Mouse (Mus musculus): ENCODE measurements around the gene Supv3l1.
"Not testable (repeated sequence)": the region's sequence is repeated elsewhere in the genome, so short reads cannot be mapped to it uniquely, and the experiment has no call there.

Supv3l1 gene

DNA sequence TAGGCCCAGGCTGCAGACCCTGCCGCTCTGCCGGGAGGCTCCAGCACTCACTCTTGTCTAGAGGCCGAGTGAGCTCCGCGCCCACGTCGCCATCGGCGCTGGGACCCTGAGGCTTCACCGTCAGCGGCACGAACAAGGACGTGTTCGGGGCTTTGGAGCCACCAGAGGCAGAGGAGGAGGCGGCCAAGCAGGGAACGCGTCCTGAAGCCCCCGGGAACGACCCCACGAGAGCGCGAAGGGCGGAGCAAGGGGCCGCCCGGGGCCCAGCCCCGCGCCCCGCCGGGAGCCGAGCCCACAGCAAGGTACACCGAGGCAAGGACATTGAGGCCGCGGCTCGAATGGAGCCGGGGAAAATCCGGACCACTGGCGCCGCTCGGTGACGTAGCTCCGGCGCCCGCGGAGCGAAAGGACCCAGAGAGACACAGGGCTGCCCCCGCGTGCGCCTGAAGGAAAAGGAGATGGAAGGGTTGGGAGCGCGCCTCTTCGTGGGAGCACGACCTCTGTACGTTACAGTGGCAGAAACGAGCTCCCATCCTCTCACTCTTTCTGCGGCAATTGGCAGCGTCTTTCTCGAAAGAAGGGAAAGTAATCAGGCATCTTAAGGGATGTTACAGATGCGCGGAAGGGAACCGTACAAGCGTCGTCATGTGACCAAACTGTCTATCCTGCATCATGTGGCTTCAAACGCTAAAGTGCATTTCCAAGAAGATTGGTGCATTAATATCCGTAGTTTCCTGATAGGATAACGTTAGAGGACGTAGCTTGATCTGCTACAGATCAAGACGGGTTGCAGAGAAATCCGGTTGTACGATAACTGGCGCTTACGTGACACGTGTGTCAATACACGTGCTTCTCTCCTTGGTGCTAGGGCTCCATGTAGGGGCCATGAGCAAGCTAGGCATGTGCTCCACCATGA is at the start of gene Supv3l1, which contains the start of gene 4930507D05Rik:
TSS of gene Supv3l1 (minus strand) at position 375 of the 916 bp plus-strand sequence.
TSS of gene 4930507D05Rik (plus strand) at position 126 of the 916 bp plus-strand sequence.
- DNase-seq (ENCODE audit: low spot score) = peak; percentile 97

DNA sequence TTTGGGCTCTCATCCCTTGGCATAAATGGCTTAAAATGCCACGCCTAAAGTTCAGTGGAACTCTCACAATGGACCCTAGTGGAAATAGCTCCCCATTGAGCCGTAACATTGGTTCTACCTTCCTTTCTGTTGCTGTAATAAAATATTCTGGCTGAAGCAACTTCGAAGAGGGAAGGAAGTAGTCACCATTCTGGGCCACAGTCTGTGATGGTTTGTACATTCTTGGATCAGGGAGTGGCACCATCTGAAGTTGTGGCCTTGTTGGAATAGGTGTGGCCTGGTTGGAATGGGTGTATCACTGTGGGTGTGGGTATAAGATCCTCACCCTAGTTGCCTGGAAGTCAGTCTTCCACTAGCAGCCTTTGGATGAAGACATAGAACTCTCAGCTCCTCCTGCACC is 42.1 kb upstream of the Supv3l1 start:
- not testable (repeated sequence) for DNase-seq (ENCODE audit: low spot score)

DNA sequence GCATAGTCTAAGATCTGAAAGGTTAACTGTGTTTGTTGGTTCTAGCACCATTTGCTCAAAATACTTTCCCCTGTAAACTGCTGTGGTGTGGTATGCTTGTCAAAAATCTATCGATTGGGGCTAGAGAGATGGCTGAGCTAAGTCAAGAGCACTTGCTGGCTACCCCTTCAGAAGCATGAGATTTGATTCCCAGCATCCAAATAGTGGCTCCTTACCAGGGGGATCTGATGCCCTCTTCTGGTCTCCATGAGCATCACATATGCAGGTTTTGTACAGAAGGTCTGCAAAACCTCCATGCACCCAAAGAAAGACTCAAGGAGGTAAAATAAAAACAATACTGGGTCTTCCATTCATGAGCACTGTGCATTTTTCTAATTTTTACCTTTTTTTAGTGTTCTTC is 38.7 kb upstream of the Supv3l1 start:
- peak; percentile 49 for DNase-seq (ENCODE audit: low spot score)

DNA sequence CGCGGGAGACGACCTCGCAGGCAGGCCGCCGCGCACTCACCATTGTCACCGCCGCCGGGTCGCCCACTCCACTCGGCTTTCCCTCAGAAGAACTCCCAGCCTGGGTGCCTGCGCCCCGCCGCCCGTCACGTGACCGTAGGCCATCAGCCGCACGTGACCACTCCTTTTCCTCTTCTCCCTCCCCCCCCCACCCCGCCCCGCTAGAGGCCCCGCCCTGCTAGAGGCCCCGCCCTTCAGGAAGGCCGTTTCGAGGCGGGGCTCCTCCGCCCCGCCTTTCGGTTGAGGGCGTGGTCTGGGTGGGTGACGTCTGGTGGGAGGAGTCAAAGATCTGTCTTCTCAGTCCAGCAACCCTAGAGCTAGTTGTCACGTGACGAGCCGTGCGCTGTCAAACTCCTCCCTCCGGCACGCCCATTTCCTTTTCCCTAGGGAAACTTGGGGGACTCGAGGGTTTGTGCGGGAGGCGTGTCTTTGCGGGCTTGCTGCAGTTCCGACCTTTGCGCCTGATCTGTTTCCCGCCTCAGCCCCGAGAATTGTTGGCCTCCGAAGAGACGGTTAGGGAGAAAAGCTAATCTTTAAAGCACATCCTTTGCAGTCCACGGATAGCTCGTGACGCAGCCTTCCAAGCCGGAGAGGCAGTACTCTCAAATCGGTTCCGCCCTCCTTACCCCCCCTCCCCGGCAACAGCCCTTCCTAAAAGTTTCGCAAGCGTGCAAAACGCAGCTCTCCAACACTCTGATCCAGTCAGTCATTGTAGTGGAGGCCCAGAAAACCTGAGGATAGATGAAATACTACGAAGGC is 37.3 kb upstream of the Supv3l1 start, which contains the start of gene Vps26a:
TSS of gene Vps26a (minus strand) at position 188 of the 798 bp plus-strand sequence.
- peak; percentile 99 for DNase-seq (ENCODE audit: low spot score)

DNA sequence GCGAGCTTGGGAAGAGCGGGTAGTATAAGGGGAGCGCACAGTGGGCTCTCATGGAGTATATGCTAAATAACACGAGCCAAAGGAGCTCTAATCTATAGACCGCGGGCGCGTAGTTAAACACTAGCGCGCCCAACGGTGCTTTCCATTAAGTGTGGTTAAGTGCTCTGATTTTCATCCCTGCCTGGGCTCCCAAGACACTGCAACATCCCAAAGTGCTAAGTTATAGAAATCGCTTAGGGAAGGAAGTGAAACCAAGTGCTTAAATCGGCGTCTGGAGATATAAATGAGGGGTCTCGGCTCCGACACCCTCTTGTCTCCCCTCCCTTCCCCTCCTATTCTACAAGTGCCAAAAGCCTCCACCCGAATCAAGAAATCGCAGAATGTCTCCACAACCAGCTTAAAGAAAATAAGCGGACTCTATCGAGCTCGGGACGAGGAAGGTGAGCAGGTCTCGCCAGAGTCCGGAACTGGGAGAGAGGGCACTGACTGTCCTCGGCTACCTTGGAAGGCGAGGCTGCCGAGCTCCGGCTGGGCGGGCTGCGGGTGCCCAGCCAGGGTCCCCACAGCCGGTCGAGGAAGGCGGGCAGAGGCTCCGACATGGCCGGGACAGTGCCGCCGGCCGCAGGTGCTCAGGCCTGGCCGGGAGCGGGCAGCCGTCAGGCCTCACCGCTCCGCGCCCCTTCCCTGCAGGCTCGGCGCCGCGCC is 36.5 kb upstream of the Supv3l1 start:
- no peak for DNase-seq (ENCODE audit: low spot score)

DNA sequence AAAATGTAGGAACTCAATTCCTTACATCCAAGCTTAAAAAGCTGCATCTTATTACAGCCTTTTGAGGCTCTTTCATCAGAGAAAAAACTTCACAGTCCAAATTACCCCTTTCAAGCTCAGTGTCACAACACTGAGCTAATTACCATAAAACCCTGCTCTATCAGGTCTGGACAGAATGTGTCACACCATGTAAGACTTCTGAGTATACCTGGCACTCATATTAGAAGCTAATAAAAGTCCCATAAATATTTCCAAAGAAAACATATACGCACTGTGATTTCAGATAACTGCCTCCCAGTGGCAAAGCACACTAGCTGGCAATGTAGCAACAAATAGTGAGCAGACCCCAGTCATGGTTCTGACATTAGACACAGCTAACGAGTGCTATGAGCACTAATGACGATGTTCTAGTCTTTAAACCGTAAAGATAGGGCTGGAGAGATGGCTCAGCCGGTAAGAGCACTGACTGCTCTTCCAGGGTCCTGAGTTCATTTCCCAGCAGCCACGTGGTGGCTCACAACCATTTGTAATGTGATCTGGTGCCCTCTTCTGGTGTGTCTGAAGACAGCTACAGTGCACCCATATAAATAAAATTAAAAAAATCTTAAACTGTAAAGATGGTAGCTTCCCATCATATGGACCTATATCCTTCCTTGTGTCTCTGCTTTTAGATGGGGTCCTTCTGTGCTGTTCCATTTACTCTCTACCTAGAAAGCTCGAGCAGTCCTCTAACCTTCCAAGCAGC is 31.7 kb upstream of the Supv3l1 start:
- no peak for DNase-seq (ENCODE audit: low spot score)

DNA sequence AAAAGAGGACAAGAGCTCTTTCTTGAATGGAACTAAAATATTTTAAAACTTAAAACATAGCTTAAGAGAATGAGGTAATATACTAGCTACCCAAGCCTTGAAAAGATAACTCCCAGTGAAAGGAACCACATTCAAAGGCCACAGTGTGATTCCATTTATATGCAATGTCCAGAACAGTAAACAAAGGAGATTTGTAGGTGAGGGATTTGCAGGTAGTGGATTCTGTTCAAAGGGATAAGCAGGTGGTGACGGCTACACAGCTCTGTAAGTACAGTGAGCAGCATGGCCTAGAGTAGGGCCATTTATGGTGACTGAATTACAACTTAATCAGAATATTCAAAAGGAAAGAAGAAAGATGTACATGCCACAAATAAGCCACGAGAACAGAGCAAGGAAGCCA is 27.4 kb upstream of the Supv3l1 start:
- DNase-seq (ENCODE audit: low spot score) = no peak

DNA sequence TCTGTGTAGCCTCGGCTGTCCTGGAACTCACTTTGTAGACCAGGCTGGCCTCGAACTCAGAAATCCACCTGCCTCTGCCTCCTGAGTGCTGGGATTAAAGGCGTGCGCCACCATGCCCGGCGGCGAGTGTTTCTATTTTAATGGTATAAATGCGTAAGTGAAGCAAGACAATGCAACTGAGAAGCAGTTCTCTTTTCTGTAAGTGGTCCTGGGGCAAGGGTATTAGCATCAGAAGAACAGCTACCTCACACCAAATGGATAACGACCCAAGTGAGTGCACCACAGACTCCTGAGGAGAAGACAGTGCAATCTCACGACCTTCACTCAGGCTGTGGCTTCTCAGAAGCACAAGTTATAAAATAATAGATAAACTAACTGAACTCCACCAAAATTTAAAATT is 25.4 kb upstream of the Supv3l1 start:
- DNase-seq (ENCODE audit: low spot score) = no peak

DNA sequence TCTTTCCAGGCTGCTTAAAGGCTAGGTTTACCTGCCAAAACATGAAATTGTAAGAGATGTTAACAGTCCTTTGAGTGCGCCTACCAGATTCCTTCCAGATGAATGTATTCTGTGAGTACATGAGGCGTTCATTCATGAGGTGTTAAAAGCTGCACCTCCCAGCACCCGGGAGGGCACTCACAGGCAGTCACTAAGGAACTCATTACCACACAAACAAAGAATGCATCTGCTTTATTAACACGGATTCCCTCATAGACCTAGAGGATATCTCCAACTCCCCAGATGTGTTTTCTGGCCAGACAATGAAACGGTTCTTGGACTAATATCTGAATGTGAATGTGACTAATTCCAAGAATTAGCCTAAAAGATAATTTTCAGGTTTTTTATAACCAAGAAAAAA is 21.6 kb upstream of the Supv3l1 start:
- no peak for DNase-seq (ENCODE audit: low spot score)

DNA sequence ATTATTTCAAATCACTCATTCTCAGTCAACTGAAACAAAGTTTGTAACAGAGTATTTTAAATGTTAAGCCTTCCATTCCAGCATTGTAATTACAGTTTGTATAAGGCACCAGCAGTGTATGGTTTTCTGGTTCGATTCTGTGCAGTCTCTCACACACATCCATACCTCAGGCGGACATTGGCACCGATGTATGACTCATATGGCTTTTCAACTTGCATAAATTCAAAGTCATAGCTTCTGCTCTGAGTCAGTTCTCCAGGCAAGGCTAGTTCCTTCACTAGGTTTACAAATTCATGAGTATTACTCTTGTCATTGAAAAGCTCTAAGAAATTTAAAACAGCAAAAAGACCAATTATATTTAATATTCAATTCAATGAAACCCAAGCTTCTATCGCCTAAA is 20.2 kb upstream of the Supv3l1 start:
- DNase-seq (ENCODE audit: low spot score) = no peak

DNA sequence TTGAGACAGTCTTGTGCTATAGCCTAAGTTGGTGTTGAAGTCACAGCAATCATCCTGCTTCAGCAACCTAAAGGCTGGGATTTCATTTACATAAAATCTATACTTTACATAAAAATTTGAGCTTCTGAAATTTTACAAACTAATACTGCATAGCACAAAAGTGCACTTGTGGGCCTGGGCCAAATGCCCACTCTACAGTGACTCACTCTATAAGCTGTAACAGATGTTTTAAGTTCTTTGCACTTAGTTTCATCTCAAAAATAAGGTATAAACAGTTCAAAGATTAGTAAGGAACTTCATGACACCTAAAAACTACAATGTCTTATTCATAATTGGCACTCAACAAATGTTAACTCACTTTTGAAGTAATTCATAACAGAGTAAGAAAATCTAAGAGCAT is 11.8 kb upstream of the Supv3l1 start:
- DNase-seq (ENCODE audit: low spot score) = no peak

DNA sequence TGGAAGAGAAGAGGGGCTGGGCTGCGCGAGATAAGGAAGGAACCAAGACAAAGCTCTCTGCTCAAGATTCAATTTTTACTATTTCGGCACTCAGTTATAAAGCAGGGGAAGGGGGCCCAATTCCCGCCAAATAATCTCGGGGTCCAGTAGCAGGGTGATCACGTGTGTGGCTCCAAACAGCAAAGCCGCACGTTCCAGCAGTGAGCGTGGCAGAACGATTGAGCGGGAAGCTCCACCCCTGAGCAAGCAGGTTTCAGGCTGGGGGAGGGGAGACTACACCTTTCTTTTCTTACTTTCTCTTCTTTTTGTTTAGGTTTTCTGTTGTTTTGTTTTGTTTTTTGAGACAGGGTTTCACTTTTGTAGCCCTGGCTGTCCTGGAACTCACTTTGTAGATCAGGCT is 2.5 kb upstream of the Supv3l1 start:
- DNase-seq (ENCODE audit: low spot score) = not testable (repeated sequence)

DNA sequence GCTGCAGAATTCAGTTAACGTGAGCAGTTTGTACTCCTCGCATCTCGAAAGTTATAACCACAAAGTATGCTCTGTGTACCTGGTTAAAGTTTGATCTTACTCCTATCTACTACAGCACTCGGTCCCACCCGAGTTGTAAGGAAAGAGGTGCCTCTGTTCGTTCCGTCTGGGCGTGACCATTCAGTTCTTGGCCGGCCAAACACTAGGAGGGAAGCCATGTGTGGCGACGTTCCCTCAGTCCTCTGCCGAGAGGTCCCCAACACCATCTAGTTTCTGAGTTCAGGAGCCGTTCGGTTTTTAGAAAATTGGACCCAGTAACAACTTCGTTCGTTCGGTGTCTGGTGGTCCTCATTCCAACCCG is 722 bp upstream of the Supv3l1 start:
- DNase-seq (ENCODE audit: low spot score) = peak; percentile 49

DNA sequence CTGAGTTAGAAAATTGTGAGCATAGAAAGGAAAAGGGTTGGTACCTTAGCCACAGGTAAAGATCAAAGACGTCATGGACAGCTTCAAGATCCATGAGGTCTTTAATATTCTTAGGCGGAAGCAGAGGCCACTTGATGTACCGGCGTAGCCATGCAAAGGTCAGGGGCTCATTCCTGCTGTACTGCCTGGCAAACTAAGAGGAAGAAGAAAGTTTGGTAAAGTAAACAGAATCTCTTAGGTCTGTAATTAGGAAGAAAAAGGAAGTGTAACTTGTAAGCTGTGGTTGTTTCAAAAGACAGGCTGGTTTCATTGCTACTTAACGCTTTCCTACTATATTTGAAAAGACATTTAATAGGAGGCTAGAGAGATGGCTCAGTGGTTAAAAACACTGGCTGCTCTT is 19.1 kb downstream of the Supv3l1 start:
- DNase-seq (ENCODE audit: low spot score) = no peak

DNA sequence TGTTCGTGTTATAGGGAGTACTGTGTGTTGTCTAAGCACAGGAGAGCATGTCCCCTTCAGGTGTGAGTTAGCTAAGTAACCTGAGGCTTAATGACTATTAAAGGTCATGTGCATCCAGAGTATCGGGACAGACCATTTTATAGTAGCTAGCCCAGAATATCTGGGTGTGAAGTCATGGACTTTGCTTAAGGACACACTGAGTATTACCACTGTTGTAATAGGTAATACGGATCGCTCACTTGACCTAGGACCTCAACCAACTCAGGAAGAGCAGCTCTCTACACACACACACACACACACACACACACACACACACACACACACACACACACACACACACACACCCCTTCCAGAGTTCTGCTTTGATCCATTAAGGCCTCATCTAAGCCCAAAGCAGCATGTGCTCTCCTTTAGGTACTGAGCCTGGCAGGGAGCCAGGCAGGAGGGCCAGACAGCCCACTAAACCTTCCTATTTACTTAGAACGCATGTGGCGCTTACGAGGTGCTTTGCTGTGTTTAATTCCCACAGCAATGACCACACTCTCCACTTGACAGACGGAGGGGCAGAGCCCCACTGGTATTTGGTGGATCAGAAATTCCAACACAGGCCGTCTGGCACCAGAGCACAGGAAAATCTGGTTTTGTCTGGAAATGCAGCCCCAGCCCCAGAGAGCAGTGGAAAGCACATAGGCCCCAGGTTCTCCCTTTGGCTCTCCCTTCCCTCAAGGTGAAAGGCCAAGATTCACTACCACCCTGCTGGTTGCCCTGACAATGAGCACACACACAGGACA is 24.3 kb downstream of the Supv3l1 start:
- DNase-seq (ENCODE audit: low spot score) = no peak

DNA sequence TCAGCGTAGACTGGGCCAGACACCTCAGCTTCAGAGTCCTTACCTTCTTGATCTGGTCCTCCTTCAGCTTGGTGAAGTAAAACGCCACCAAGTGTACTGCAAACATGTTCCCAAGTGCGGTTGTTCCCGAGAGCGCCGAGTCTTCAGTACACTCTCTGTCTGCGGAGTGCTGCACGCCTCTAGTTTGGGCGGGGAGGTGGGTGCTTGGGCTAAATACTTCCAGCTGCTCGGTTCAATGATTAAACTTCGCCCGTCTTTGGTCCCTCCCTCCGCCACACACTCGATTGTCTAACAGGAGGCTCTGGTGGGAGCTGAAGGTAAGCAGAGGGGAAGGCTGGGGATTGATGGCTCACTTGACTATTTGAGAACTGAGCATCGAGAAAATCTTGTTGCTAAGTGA is 27.3 kb downstream of the Supv3l1 start, which contains the start of gene Hkdc1:
TSS of gene Hkdc1 (minus strand) at position 237 of the 400 bp plus-strand sequence.
- DNase-seq (ENCODE audit: low spot score) = no peak

DNA sequence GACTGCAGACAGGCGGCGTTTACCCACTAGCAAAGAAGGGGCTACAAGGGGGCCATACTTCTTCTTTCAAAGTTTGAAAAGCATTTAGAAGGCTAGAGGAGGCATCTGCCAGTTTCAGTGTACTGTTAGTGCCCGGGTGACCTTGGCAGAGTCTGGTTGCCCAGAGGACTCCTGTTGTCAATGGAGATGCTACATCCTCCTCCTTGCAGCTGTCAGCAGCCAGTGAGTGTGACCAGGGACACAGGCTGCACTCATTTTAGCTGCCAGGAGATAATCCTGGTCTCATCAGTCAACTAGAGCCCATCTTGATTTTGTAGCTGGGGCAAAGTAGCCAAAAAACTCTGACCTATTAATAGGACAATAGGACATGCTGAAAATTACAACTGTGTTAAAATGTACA is 28.4 kb downstream of the Supv3l1 start:
- DNase-seq (ENCODE audit: low spot score) = no peak

DNA sequence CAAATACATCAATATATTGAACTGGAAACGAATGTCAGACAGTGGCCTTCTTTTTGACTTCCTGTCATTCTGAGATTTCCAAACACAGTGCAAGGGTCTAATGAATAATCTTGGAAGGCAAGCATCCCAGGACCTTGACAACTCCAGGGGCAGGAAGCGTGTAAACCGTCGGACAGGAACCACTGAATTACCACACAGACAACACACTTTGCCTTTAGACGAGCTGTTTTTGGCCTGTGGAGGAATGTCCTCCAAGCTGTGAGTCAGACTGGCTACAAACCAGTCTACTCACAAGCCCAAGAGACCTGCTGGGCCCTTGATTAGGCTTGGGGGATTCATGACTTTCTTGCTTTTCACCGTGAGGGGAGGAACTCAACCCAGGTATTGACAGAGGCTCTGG is 29.1 kb downstream of the Supv3l1 start:
- no peak for DNase-seq (ENCODE audit: low spot score)

DNA sequence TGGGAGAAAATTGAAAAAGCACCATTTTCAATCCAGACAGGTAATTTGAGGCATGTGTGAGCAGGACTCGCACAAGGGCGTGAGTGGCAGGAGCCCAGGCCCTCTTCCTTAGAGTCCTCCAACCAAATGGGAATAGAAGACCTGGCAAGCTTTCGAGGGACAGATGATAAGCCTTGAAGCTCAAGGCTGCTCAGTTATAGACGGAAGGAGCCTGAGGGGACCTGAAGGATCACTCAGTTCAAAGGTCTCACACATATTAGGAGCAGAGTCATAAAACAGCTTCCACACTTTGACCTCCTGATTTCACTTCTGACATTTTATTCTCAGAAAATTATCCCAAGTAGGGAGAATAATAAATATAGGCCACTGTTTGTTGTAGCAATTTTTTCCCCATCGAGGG is 30.1 kb downstream of the Supv3l1 start:
- DNase-seq (ENCODE audit: low spot score) = no peak

DNA sequence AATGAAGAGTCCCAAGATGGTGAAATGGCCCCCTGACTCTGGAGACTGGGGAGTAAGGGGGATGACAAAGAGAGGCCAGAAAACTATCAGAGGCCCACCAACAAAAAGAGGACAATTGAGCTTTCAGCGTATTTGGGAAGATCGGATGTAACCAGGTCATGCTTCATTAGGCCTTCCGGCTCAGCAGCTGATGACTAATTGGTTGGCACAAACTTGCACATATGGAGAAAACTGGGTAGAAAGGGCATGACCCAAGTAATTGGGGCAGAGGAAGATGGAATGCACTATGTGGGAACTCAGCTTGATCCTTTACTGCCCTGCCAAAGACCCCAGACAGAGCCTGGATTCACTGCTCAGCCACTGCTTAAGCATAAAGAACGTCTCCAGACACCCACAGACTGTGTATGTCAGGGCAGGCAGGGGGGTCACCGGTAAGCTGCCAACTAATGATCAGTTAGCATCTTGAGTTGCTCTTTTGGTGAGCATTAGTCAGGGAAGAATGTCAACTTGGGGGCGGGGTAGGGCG is 30.6 kb downstream of the Supv3l1 start:
- DNase-seq (ENCODE audit: low spot score) = no peak

DNA sequence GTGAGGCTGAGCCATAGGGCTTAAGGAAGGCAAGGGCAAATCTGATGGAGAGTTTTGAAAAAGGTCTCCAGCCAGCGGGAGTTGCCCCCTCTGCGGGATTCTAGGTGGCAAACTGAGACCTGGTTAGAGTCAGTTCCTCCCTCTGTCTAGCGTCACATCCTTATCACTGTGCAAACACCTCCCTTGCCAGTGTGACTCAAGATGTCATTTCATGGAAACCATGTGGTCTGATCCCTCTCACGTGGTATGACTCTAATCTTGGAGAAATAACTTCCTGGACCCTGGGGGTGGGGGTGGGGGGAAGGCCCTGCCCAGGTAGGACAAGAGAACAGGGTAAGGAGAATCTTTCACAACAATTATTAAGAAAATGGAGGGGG is 35.9 kb downstream of the Supv3l1 start:
- DNase-seq (ENCODE audit: low spot score) = no peak

All from testis, postnatal 10 days (tissue).